Mouse (Mus musculus): ENCODE results near the gene Grin3b.
A peak's percentile ranks its signal among the peaks of the same experiment; 100 is the strongest.
"Not testable (repeated sequence)": the region's sequence is repeated elsewhere in the genome, so short reads cannot be mapped to it uniquely, and the experiment has no call there.

Grin3b gene

DNA sequence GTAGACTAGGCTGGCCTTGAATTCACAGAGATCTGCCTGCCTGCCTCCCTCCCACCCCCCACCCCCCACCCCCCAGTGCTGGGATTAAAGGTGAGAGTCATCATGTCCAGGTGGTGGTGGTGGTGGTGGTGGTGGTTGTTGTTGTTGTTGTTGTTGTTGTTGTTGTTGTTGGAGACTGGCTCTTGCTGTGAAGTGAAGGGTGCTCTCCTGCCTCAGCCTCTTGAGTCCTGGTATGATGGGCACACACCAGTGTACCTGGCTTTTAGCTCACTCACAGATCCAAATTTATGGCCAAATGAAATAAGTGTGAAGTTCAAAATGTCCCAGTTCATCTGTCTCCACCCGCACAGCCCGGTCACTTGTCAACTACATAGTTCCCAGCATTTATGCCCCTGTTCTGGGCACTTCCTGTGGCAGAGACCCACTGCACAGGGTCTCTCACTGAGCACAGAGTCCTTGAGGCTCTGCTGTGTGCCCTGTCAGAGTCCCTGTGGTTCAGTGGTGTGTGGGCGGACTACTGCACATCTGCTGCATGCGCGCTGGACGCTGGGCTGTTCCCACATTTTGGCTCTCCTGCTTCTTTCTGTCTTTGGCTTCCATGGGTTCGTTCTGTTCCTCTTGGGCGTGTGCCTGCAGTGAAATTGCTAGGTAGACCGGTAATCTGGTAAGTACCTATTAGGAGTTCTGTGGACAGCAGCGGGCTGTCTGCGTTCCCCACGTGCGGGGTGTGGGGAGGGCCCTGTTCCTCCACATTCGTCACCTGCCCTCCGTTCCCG lies 35.5 kb upstream of the Grin3b start:
- DNase-seq (ENCODE audit: extremely low read depth, insufficient read length, low spot score), result no peak

DNA sequence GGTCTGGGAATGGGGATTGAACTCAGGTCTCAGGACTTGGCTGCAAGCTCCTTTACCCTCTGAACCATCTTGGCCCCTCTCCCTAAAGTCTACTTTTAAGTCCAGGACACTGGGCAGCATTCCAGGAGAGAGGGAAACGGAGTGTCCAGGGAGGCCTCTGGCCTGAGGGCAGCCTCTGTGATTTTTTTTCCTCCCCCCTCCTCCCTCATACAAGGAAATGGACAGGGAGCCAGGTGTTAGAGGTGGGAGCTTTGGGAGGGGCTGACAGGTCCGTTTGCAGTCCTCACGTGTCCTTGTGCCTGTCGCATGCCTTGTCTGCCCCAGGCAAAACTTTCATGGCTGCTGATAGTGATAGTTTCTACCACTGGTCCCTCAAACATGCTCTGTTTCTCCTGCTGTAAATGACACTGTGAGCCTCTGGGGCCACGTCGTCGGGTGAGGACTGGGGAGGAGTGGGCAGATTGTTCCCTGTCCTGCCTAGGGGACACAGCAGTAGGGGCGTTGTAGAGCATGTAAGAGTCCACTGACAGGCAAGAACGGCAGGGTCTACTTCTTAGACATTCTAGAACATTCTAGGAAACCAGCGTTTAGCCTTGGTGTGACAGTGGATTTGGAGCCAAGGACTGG lies 34.1 kb upstream of the Grin3b start:
- no peak for DNase-seq (ENCODE audit: extremely low read depth, insufficient read length, low spot score)

DNA sequence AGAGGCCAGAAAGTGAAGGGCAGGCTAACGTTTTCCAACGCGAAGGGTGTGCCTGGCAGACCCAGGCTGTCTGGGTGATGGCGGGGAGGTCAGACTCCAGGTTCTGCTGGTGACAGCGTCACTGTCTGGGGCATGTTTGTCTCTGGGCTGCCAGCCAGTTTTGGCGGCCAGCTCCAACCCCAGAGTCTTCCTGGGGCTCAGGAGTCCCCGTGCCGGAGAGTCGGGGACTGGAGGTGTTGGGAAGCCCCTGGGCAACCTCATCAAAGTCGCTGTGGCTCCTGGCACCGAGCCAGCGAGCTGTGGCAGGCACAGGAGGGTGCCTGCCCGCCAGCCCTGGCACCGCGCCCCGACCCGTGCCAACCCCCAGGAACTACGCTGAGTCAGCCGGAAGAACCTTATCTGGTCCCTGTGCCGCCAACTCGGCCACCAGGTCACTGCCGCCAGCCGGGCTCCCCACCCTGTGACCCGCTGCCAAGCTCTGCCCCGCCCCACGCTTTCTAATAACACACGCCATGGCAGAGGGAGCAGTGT lies 33.5 kb upstream of the Grin3b start:
- DNase-seq (ENCODE audit: extremely low read depth, insufficient read length, low spot score), result peak; percentile 91

DNA sequence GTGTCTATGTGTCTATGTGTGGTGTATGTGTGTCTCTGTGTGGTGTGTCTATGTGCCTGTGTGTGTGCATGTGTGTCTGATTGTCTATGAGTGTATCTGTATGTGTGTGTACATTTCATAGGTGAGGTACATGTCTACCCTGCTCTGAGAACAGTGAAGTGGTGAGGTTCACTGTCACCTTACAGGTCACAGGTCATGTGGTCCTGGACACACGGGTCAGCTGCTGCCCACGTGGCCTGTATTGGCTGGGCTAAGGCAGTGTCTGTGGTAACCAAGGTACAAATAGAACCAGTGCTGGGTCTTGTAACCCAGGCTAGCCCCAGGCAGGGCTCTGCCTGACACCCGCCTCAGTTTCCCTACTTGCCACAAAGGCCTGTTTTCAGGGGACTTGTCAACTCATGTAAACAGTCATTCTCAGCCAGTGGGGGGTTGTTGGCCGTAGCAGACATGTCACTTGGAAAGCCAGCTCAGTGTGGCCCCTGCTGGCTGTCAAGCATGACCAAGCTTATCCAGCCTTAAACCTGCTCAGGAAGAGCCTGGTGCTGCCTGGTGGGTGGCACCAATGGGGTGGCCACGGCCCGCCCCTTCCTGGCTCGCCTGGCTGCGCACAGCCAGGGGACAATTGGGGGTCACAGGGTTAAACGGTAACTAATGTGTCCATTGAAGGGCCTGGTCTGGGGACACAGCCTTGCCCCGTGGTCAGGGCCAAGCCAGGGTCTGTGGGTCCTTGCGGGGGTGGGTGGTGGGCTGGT lies 32.6 kb upstream of the Grin3b start:
- DNase-seq (ENCODE audit: extremely low read depth, insufficient read length, low spot score), result no peak

DNA sequence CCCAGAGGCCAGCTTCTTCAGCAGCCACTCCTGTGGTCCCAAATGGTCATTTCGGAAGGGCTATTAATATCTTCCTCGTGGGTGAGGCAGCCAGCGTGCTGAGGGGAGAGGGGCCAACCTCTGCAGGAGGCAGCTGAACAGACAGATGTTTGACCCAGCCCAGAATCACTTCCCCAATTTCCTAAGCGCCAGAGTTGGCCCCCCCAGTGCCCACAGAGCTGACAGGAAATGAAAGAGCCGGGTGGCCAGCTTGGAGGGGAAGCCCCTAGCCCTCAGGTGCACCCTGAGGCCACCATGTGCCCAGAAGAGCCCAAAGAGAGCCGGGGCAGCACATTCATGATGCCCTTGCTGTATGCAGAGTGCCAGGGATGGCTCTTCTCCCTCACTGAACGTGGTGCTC lies 29.8 kb upstream of the Grin3b start:
- no peak for DNase-seq (ENCODE audit: extremely low read depth, insufficient read length, low spot score)

DNA sequence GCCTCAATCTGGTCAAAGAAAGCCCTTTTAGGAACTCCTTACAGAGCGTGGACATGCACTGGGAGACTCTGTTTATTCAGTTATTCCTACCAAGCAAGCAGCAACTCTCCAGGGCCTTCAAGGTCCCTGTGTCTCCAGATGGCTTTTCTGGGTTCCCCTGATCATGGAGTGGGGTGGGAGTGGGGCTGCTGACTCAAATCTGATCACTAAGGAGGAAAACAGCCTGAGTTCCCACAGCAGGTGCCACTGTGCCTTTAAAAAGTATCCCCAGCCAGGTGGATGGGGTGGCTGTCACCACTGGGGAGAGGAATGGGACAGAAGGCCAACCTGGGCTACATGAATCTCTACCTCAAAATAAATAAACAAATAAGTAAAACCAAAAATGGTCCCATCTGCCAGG lies 27.5 kb upstream of the Grin3b start:
- no peak for DNase-seq (ENCODE audit: extremely low read depth, insufficient read length, low spot score)

DNA sequence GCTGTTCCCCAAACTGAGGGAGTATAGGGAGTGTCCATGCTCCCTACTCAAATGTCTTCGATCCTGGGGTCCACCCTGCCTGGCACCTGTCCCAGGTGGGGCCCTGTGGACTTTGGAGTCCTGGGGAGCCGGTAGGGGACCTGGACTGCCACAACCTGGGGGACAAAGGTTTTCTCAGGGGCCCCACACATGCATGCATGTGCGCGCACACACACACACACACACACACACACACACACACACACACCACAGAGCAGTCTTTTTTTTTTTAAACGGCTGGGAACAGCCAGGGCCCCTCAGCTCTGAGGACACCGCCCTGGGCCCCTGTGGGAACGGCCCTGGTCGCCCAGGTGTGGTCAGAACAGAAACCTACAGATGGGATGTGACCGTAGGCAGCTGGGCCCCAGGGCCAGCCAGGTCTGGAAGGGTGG lies 27.0 kb upstream of the Grin3b start:
- no peak for DNase-seq (ENCODE audit: extremely low read depth, insufficient read length, low spot score)

DNA sequence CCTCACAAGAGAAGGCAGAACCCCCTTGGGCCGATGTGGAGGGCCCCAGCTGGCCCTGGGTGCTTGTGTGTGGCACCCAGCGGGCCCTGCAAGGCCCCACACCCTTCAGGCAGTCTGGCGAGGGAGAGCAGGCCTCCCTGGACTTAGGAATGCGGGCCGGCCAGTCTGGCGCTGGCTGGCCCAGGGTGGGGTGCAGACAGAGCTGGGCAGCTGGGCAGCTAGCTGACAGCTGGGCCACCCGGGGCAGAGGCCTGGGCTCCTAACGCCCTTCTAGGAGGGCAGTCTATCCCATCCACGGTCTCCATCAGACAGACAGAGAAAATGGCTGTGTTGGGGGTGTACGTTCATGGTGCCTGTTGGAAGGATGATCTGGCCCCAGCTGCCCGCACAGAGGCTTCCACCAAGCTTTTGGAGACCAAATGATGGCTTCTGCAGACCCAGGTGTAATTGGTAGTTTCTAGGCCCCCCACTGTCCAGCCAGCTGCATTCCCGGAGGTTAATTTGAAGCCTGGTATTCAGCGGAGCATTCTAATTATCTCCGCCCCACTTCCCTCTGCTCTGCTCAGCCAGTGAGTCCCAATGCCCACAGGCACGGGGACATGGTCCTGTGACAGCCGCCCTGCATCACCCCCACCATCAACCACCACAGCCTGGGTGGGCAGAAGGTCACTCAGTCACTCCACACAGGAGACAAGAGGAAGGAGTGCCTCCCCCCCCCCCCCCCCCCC lies 24.8 kb upstream of the Grin3b start:
- no peak for DNase-seq (ENCODE audit: extremely low read depth, insufficient read length, low spot score)

DNA sequence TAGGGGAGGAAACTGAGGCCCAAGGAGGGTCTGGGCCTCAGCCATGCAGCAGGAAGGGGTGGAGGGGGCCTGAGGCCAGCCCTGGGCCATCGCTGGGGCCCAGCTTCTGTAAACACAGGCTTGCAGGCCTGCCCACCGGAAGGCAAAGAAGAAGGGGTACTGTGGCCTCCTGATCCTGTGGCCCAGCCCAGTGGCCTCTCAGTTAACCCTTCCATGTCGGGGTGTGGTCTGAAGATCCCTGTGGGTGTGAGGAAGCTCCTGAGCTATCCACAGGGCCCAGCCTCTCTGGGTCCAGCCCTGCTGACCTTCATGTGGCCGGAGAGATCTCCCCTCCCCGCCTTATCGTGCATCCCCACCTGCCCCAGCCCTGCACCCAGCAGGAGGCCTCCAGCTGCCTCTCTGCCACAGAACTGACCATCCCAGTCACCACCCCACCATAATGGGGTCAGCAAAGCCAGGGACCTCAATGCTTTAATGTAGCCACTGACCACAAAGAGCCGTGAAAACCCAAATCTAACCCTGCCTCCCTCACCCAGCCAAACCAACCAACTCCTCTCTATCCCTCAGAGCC lies 23.7 kb upstream of the Grin3b start:
- DNase-seq (ENCODE audit: extremely low read depth, insufficient read length, low spot score), result no peak

DNA sequence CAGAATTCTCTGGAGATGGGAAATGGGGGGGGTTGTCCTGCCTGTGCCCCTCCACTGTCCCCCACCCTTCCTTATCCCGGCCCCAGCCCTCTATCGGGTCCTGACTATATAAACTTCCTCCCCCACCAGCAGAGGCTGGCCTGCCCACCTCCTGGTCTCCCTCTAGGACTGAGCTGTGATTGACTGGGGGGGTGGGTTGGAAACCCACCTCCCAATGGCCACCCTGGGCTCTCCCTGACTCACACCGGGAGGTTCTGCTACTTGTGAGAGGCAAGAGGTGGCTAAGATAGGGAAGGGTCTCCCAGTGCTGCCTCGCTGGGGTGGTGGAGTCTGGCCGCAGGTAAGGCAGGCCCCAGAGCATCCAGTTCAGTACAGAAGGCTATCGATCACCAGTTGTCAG lies 23.0 kb upstream of the Grin3b start:
- DNase-seq (ENCODE audit: extremely low read depth, insufficient read length, low spot score), result no peak

DNA sequence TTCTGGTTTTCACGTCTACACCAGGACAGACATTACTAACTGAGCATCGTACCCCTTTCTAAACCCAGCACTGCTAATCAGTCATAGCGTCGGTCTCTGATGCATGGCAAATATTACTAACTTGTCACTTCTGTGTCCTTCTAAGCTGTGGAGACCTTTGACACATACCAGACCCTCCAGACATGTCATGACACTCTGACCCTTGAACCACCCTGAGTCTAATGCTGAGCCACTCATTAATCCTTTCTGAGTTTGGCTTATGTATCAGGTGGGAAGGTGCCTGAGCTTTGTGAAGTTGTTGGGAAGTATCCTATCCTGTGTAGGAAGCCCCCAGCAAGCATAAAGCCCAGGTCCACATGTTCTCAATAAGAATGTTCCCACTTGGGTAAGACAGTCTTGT lies 20.6 kb upstream of the Grin3b start:
- DNase-seq (ENCODE audit: extremely low read depth, insufficient read length, low spot score), result no peak

DNA sequence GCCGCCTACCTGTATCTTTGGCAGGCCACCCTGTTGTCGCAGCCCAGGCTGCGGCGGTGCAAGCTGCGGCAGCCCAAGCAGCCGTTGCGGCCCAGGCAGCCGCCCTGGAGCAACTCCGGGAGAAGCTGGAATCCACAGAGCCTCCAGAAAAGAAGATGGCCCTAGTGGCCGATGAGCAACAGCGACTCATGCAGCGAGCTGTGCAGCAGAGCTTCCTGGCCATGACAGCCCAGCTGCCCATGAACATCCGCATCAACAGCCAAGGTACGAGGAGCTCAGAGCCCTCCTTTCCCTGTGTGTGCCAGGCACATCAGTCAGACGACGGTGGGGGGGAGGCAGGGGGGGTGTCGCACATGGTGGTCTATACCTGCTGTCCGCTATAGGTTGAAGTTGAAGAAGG lies 19.9 kb upstream of the Grin3b start:
- DNase-seq (ENCODE audit: extremely low read depth, insufficient read length, low spot score), result peak; percentile 68

DNA sequence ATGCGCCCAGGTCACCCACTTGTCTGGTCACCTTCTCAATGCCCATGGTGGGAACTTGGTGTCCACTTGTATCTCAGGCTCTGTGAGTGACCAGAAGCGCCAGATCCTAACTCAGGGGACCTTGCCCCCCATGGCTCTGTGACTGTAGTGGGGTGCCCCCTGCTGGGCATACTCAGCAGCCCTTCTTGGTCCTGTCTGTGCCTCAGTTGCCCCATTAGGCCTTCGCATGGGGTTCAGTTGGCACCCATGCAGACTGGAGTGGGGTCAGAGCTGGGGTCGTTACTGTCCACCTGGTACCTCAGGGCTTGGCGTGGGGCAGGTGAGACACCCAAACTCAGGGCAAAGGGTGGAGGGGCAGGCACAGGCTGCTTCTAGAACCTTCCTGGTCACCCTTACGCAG lies 16.6 kb upstream of the Grin3b start:
- no peak for DNase-seq (ENCODE audit: extremely low read depth, insufficient read length, low spot score)

DNA sequence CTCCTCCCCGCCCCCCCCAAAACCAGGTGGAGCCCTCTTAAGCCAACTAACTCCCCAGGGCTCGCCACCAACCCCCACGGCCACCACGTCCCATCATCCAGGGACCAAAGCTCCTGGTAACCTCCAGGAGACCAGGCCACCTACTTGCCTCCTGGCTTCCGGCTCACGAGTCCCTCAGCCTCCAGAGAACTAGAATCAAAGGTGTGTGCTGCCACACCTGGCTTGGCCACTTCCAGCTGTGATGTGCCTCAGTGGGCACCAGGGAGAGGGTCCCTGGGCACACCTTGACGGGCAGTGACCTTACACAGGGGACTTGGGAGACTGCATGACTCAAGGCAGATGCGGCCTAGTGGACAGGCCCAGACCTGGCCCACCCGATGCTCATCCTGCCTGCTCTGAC lies 14.8 kb upstream of the Grin3b start:
- no peak for DNase-seq (ENCODE audit: extremely low read depth, insufficient read length, low spot score)

DNA sequence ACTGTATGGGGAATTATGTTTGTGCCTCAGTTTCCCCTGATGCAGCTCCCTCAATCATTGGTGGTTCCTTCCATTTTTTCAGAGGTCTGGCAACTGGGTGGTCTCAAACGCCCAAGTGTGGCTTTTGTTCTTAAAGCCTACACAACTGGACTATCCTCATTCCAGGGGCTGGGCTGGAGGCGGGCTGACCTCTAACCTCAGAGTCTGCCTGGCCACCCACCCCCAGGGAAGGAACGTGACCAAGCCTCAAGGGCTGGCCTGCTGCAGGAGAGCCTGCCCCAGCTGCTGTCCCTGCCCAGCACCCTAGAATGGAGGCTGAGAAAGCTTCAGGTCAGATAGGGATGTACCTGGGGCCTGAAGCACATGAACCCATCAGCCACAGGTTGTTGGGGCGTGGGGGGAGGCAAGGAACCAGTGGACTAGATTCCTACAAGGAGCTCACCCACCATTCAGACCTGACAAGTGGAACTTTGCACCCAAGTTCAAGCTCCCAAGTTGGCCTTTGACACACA lies 13.8 kb upstream of the Grin3b start:
- DNase-seq (ENCODE audit: extremely low read depth, insufficient read length, low spot score), result no peak

DNA sequence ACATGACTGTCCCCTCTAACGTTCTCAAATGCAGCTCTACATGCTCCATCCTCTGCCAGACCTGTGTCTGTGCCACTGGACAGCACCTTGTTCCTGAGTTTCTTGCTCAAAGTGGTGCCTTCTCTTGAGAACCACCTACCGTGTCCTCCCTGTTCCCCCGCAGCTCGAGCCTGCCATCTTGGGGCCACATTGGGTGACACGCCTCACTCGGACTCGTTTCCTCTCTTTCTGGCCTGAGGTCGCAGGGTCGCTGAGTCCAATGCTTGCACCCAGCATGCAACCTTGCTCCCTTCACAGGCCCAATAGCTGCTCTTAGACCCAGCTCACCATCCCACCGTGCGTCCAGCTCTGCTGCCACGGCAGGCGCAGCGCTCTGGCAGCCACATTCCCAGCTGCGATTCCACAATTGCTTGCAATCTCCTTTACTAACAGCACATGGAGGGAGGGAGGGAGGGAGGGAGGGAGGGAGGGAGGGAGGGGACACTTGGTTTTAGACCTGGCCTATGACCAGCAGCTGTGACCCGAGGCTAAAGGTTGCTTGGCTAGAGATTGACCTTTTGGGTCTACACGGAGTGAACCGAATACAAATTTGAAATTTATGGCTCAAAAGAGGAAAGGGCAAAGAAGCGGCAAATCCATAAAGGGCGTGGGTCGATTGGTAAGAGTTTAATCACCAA lies 12.2 kb upstream of the Grin3b start:
- DNase-seq (ENCODE audit: extremely low read depth, insufficient read length, low spot score), result peak; percentile 65

DNA sequence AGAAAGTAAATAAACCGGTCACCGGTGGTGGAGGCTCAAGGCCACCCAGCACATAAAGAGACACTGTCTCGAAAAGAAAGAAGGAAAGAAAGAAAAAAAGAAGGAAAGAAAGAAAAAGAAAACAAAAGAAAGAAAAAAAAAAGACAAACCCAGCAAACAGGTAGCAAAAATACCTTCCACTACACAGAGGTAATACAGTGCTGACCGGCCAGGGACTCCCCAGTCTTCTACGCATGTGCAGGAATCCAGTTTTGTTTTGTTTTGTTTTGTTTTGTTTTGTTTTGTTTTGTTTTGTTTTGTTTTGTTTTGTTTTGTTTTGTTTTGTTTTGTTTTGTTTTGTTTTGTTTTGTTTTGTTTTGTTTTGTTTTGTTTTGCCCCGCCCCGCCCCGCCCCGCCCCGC lies 11.1 kb upstream of the Grin3b start:
- DNase-seq (ENCODE audit: extremely low read depth, insufficient read length, low spot score), result not testable (repeated sequence)

DNA sequence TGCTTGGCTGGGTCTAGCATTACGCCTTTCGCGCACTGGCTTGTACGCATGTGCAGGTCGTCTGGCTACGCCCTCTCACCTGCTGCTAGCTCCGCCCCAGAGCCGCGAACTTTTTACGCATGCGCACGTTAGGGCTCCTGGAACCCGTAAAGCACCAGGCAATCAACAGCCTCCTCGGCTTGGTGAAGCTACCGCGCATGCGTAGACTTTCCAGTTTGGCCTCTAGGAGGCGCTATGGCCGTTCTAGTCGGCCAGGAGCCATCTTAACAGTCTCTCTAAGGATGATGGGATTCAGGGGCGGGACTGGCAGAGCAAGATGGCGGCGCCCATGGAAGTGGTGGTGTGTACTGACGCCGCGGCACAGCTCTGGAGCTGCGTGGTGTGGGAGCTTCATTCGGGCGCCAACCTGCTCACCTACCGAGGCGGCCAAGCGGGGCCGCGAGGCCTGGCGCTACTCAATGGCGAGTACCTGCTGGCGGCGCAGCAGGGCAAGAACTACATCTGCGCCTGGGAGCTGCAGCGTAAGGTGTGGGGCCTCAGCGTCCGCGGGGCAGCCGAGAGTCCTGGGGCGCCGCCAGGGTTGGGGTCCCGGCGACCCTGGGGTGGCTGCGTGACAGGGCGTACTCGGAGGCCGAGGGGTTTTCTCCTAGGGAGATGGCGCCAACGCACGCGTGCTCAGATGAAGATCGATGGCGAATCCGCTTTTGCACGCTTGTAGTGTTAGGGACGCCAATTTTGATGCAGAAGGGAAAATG lies 10.5 kb upstream of the Grin3b start, which contains the start of gene Wdr18:
Gene Wdr18 (plus strand): TSS at position 306 of the 755 bp plus-strand sequence.
- peak; percentile 98 for DNase-seq (ENCODE audit: extremely low read depth, insufficient read length, low spot score)
